Mouse (Mus musculus): ENCODE data around the gene Tcf7l2. TPM values are rescaled to one million over a fixed set of nuclear protein-coding genes. Genes with fewer than 3 reads are reported as not detected.

The Tcf7l2 gene
- total RNA-seq, 2 experiments from 2014 or later, result 8.1 to 9.0 TPM

GRCm38 (mm10) chr19:55927674-55928061, 186.0 kb downstream of the Tcf7l2 start:
- no peak for TF ChIP-seq CTCF (IDR thresholded peaks at IDR 0.05)
- Histone ChIP-seq H3K27ac (no peak overlapping the region), H3K4me3 (no peak overlapping the region)
- intact Hi-C loops (cut with DNase I), result no loop called here
- DNase-seq (ENCODE audit: extremely low spot score in 1 of 2, low spot score in 2 of 2), result no peak

GRCm38 (mm10) chr19:55928674-55929073, 187.1 kb downstream of the Tcf7l2 start:
- Histone ChIP-seq H3K4me3 (no peak overlapping the region), H3K27ac (no peak overlapping the region)
- no peak for TF ChIP-seq CTCF (IDR thresholded peaks at IDR 0.05)
- no peak for DNase-seq (ENCODE audit: extremely low spot score in 1 of 2, low spot score in 2 of 2)
- intact Hi-C loops (cut with DNase I), result no loop called here

GRCm38 (mm10) chr19:55931642-55932041, 190.0 kb downstream of the Tcf7l2 start:
- TF ChIP-seq CTCF (IDR thresholded peaks at IDR 0.05), result no peak
- DNase-seq (ENCODE audit: extremely low spot score in 1 of 2, low spot score in 2 of 2), result no peak
- H3K27ac ChIP-seq, result no peak overlapping the region
- intact Hi-C loops (cut with DNase I), result no loop called here
- H3K4me3 ChIP-seq, result no peak overlapping the region

GRCm38 (mm10) chr19:55933947-55934729, 192.5 kb downstream of the Tcf7l2 start:
- Histone ChIP-seq H3K4me3 (no peak overlapping the region), H3K27ac (no peak overlapping the region)
- intact Hi-C loops (cut with DNase I), result no loop called here
- no peak for TF ChIP-seq CTCF (IDR thresholded peaks at IDR 0.05)
- no peak for DNase-seq (ENCODE audit: extremely low spot score in 1 of 2, low spot score in 2 of 2)

- intact Hi-C loops (cut with DNase I), result no loop called here
- TF ChIP-seq CTCF (IDR thresholded peaks at IDR 0.05), result no peak
- H3K4me3 ChIP-seq, result no peak overlapping the region
- no peak for DNase-seq (ENCODE audit: extremely low spot score in 1 of 2, low spot score in 2 of 2)
- no peak overlapping the region for H3K27ac ChIP-seq
These were observed 193.0 kb downstream of the Tcf7l2 start for GRCm38 (mm10) chr19:55934730-55935003.

- DNase-seq (ENCODE audit: extremely low spot score in 1 of 2, low spot score in 2 of 2), result no peak
- H3K4me3 ChIP-seq, result no peak overlapping the region
- intact Hi-C loops (cut with DNase I), result no loop called here
- TF ChIP-seq CTCF (IDR thresholded peaks at IDR 0.05), result no peak
- H3K27ac ChIP-seq, result no peak overlapping the region
These were observed 195.4 kb downstream of the Tcf7l2 start for GRCm38 (mm10) chr19:55937026-55937425.

- DNase-seq (ENCODE audit: extremely low spot score in 1 of 2, low spot score in 2 of 2), result no peak
- intact Hi-C loops (cut with DNase I), result no loop called here
- no peak for TF ChIP-seq CTCF (IDR thresholded peaks at IDR 0.05)
- Histone ChIP-seq H3K27ac (no peak overlapping the region), H3K4me3 (no peak overlapping the region)
These were observed 196.8 kb downstream of the Tcf7l2 start for GRCm38 (mm10) chr19:55938254-55939046.

- intact Hi-C loops (cut with DNase I), result no loop called here
- H3K27ac ChIP-seq, result no peak overlapping the region
- no peak overlapping the region for H3K4me3 ChIP-seq
- TF ChIP-seq CTCF (IDR thresholded peaks at IDR 0.05), result no peak
- DNase-seq (ENCODE audit: extremely low spot score in 1 of 2, low spot score in 2 of 2), result no peak
These were observed 197.5 kb downstream of the Tcf7l2 start for GRCm38 (mm10) chr19:55939090-55939489.

- DNase-seq (ENCODE audit: extremely low spot score in 1 of 2, low spot score in 2 of 2), result no peak
- TF ChIP-seq CTCF (IDR thresholded peaks at IDR 0.05), result no peak
- intact Hi-C loops (cut with DNase I), result no loop called here
- no peak overlapping the region for H3K27ac ChIP-seq
- no peak overlapping the region for H3K4me3 ChIP-seq
These were observed 198.1 kb downstream of the Tcf7l2 start for GRCm38 (mm10) chr19:55939719-55940118.

GRCm38 (mm10) chr19:55940538-55941252, 199.1 kb downstream of the Tcf7l2 start:
- TF ChIP-seq CTCF (IDR thresholded peaks at IDR 0.05), result no peak
- DNase-seq (ENCODE audit: extremely low spot score in 1 of 2, low spot score in 2 of 2), result peak; percentile 46 to 49
- intact Hi-C loops (cut with DNase I), result no loop called here
- Histone ChIP-seq H3K4me3 (no peak overlapping the region), H3K27ac (peak overlapping the region; percentile 83)

GRCm38 (mm10) chr19:55941253-55942125, 199.9 kb downstream of the Tcf7l2 start:
- peak overlapping the region; percentile 83 for H3K27ac ChIP-seq
- no peak for DNase-seq (ENCODE audit: extremely low spot score in 1 of 2, low spot score in 2 of 2)
- intact Hi-C loops (cut with DNase I), result no loop called here
- TF ChIP-seq CTCF (IDR thresholded peaks at IDR 0.05), result no peak
- no peak overlapping the region for H3K4me3 ChIP-seq
